Mouse (Mus musculus) urinary bladder, adult 2 months (tissue): ENCODE results near the gene Slc19a1. TPM values are rescaled to one million over a fixed set of nuclear protein-coding genes. Genes with fewer than 3 reads are reported as not detected.

Experiments
- DNase-seq: peaks from one replicate; pipeline ENCODE4 v3.0.0; 2022; ENCODE audit warnings: low spot score
- polyA plus RNA-seq: library from polyadenylated mRNA; depleted of rRNA; stranded (reverse); fragments of >200 nt; gene quantifications from 2 replicates; pipeline ENCODE4 v1.2.3, GENCODE M21; 2012; rRNA removed

Slc19a1 gene
- polyA plus RNA-seq, 1 experiment: 12.9 TPM

DNA sequence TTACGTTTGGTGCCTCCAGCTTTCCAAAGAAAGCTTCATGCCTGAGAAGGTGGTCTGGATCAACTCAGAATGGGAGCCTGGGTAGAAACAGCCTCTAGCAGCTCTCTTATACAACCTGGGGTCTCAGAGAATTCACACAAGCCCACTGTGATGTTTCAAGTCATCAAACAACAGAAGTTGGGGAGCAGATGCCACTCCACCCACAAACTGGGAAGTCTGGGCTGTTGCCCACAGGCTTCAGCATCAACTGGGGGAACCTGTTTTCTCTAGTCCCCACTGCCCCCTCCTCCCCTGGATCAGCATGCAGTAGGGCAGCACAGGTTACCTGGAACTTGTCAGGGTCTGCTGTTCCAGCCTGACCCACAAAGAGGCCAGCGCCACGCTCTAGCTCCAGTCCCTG, 63.6 kb downstream of the Slc19a1 start:
- no peak for DNase-seq

GRCm38 (mm10) chr10:77097006-77097889, 65.2 kb downstream of the Slc19a1 start:
- no peak for DNase-seq

DNA sequence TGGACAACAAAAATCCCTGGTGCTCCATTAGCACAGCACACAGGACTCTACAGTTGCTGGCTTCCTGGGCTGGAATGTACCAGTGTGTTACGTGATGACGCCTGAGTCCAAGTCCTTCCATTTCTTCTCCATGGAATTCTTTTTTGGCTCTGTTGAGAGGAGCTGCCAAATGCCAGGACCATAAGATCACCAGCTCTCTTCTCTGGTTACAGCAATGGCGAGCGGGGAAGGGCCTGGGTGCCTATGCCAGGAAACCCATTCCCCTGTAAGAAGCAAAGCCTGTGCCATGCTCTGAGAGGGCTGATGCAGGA, 65.8 kb downstream of the Slc19a1 start:
- DNase-seq: no peak

DNA sequence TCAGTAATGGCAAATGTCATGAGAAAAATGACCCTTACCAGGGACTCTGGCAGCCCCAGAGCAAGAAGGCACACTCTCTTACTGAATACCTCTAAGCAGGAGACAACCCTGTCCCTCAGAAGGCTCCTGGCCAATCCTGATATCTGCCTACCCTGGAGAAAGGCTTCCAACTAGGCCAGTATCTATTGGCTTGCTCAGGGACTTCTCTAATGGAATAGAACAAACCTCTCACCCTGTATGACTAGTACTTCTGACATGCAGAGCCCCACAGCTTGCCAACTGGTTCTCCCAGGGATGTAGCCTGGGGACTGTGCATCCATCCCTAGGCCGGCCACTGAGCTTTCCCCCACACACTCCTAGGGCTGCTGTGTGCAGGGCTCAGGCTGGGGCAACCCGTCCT, 66.6 kb downstream of the Slc19a1 start:
- no peak for DNase-seq

GRCm38 (mm10) chr10:77099777-77100176, 67.7 kb downstream of the Slc19a1 start:
- DNase-seq: no peak

DNA sequence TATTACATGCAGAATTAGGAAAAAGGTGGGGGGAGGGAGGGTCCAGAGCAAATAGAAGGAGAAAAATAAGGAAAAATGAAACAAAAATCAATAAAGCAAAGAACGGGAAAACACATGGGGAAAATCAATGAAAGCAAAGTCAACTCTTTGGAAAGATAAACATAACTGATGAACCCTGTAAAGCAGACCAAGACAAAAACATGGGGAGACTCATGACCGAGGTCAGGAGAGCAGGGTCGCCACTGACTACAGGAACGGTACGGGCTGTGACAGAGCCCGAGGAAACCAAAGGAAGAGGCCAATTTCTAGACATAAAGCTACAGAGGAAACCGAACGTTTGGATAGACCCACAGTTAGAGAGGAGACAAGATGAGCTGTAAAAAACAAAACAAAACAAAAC, 71.6 kb downstream of the Slc19a1 start:
- no peak for DNase-seq

DNA sequence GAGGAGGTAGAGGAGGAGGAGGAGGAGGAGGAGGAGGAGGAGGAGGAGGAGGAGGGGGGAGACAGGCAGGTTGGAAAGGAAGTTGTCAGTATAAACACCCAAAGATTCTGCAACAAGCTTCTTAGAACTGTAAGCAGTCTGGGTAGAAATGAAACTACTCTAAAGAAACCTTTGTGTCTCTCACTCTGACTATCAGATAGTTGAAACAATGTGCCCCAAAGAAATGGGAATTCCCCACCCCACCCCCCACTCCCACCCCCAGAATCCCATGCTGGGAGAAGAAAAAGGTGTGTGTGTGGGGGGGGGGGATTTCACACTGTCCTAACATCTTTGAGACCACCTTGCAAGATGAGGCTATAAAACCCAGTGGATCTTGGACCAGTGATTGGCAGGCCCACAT, 72.3 kb downstream of the Slc19a1 start:
- DNase-seq: no peak

DNA sequence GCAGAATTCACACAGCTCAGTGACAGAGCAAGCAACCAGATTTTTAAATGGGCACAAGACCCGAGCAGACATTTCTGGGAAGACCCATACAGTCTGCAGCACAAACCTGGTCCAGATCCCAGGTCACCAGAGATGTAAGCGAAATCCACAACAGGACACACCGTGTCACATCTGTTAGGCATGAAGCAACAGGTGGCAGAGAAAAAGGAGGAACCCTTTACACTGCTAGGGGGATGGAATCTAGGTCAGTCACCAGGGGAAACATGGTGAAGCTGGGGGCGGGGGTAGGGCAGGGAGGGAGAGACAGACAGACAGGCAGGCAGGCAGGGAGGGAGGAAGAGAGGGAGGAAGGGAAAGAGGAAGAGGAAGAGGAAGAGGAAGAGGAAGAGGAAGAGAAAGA, 76.1 kb downstream of the Slc19a1 start:
- DNase-seq: no peak

- DNase-seq: no peak
These were observed 78.0 kb downstream of the Slc19a1 start for GRCm38 (mm10) chr10:77110010-77110409.

Other genes with a start within 250 kb of the Slc19a1 start
- 32.0 and 35.4 TPM in 2 replicates for gene Pcbp3, start 70.4 kb upstream of the Slc19a1 start, polyA plus RNA-seq
- 51.8 and 65.6 TPM in 2 replicates for gene Col18a1, start 134.3 kb downstream of the Slc19a1 start, polyA plus RNA-seq
- gene Pofut2, start 227.0 kb downstream of the Slc19a1 start, polyA plus RNA-seq: 70.0 and 73.7 TPM in 2 replicates